Mouse (Mus musculus) activated CD4-positive, CD25-positive, alpha-beta regulatory T cell (primary cell): Measurements from ENCODE around the gene Cenpn. TPM values are rescaled to one million over a fixed set of nuclear protein-coding genes. Genes with fewer than 3 reads are reported as not detected.

Experiments used
- polyA plus RNA-seq, 2 experiments: library from polyadenylated mRNA; unstranded; fragments of 100-300 nt; shearing (Covaris generic); gene quantifications; one replicate each; pipeline ENCODE4 v1.2.1; 2017

The Cenpn gene
- polyA plus RNA-seq, result 1 to 10 TPM; 5.0 TPM

GRCm38 (mm10) chr8:116921337-116922059 is at the start of gene Cenpn, which contains the start of gene Cmc2:
Gene Cenpn (plus strand): TSS chr8:116921730.
Gene Cmc2 (minus strand): TSS chr8:116921455.

GRCm38 (mm10) chr8:116943161-116943554 is 21.6 kb downstream of the Cenpn start, which contains the start of gene Atmin:
Gene Atmin (plus strand): TSS chr8:116943393.

GRCm38 (mm10) chr8:116978631-116979256 is 57.2 kb downstream of the Cenpn start, which contains the start of gene 1700030J22Rik:
Gene 1700030J22Rik (minus strand): TSS chr8:116978959.

Other genes with a start within 250 kb of the Cenpn start
- 10 to 100 TPM; 15.1 to 17.2 TPM for gene Cdyl2, start 188.7 kb upstream of the Cenpn start, polyA plus RNA-seq
- 10 to 100 TPM; 35.8 to 45.0 TPM for gene Cmc2, start 275 bp upstream of the Cenpn start, polyA plus RNA-seq
- gene Atmin, start 21.7 kb downstream of the Cenpn start, polyA plus RNA-seq, result 10 to 100 TPM; 16.3 to 24.4 TPM
- under 1 TPM; 0.26 to 0.36 TPM for gene 1700030J22Rik, start 57.2 kb downstream of the Cenpn start, polyA plus RNA-seq
- gene Gcsh, start 71.8 kb downstream of the Cenpn start, polyA plus RNA-seq, result 10 to 100 TPM; 24.6 to 28.2 TPM
- under 1 TPM in 1 of 2 experiments, not detected in 1; 0.27 TPM for gene Pkd1l2, start 160.7 kb downstream of the Cenpn start, polyA plus RNA-seq
- not detected for gene Bco1, start 174.1 kb downstream of the Cenpn start, polyA plus RNA-seq
- 1 to 10 TPM; 1.6 to 2.0 TPM for gene Gan, start 236.4 kb downstream of the Cenpn start, polyA plus RNA-seq